Mouse (Mus musculus) regulatory T cell (primary cell): ENCODE data around the gene Ctrc.

Experiments used
- in situ Hi-C: fragments of 300-600 bp; cut with MboI, MseI; formaldehyde crosslinking; loops from one replicate; pipeline ENCODE4 v1.15.1; 2025; ENCODE audit warnings: high pct_unique_total_duplicates

Gene Ctrc

DNA sequence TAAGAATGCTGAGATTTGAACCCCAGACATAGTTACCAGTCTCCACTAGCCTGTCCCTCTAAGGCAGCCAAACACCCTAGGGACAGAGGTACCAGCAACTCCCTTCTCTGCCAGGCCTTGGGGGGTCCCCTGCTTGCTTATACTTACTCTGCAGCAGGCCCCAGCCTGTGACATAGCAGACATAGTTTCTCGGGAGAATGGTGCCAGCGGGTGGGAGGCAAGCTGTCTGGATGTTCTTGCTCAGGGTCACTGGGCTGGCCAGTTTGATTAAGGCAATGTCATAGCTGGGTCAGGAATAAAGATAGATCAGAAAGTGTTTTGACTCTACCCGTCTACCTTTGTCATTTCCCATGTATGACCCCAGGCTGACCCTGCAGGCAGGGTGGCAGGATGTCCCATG, 25.0 kb downstream of the Ctrc start:
- in situ Hi-C loops, result no loop called here

DNA sequence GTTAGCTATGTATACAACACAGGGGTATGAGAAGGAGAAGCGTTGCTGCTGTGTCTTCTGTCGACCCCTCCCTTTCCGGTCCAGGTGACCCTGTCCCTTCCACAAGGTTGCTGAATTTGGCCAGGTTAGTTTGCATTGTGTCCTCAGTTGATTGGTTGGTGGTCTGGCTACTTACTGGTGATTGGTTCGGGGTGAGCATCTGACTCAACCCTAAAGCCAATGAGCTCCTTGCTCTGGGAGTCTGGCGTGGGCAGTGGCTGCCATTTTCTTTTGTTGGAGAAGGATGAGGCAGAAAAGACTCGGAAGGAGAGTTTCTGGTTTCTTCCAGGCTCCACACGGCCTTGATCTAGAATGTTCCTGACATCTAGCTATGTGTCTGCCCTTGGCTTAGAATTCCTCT, 26.8 kb downstream of the Ctrc start:
- in situ Hi-C loops, result no loop called here

DNA sequence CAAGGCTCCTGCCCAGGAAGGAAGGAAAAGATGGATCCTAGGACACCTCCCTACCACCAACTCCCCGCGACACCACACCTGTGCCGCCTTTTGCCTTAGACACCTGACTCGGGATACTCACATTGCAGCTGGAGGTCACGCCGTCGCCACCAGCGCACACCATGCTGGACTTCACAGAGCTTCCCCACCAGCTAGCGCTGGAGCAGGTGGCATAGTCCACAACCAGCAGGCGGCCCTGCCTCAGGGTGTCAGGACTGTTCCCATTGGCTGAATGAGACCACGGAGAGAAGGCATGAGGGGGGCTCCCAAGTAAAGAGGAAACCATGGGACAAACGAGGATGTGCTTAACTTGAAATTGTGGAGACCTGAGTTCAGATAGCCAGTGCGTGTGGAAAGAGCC, 27.3 kb downstream of the Ctrc start:
- in situ Hi-C loops, result no loop called here

DNA sequence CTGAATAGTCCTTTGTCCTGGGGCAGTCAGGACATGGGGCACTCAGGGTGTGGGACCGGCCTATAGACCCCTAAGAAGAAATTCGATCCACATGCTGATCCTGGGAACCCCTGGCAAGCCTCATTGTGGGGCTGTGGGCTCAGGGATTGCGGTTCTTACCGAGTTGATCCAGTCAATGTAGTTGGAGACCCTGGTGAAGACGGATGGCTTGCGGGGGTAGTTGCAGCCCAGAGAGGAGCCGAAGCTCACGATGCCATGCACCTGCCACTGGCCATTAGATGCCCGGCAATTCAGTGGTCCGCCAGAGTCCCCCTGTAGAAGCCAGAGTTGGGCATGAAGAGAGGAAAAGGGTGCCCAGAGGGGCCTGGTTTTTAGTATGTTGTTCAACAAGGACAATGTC, 28.5 kb downstream of the Ctrc start:
- in situ Hi-C loops, result no loop called here

DNA sequence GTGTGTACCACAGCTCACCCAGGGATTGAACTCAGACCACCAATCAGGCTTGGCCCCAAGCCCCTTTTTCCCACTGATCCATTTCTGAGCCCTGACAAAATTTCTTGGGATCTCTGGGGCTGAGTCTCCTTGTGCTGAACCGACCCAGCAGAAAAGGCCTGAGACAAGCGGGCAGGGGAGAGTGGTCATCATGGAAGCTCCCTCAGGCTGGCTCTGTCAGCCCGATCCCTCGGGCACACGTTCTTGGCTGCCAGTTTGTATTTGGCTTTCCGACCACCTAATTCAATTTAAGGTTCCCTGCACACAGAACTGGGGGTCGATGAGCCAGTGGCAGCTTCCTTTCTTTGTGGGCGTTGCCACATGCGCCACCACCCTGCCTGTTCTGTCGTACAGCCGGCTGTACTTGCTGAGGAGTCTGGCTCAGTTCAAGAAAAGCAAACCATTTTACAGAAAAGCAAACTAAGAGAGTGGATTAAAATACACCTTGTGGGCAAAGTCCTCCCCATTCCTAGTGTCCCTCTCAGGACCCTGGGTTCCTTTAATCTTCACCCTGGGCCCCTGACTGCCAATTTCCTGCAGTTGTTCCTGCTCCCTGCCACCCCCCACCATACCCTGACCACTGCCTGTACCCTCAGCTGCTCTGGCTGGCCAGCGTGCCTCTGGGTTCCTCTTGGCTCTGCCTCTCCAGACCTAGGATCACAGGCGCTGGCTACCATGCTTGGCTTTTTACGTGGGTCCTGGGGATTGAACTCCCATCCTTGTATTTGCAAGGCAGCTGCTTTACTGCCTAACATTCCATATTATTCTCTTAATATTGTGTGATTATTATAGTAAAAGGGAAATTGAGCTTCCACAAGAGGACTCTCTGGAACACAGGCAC, 29.1 kb downstream of the Ctrc start:
- in situ Hi-C loops, result no loop called here

DNA sequence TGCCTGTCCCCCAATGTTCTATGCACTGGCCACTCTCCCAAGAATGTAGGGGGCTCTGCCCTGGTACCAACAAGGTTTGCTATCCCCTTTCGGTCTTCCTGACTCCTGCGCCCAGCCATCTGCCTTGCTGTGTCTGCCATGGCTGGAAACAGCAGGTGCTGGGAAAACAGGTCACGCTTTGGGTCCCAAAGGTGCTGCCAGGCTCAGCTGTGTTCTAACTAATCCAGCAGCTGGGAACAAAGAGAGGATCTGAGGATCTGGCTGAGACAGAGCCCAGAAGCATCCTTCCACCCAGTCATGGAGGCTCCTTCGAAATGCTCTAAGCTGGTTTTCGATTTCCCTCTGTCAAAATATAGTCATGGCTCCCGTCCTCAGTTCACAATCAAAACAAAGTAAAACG, 29.9 kb downstream of the Ctrc start:
- in situ Hi-C loops, result no loop called here

DNA sequence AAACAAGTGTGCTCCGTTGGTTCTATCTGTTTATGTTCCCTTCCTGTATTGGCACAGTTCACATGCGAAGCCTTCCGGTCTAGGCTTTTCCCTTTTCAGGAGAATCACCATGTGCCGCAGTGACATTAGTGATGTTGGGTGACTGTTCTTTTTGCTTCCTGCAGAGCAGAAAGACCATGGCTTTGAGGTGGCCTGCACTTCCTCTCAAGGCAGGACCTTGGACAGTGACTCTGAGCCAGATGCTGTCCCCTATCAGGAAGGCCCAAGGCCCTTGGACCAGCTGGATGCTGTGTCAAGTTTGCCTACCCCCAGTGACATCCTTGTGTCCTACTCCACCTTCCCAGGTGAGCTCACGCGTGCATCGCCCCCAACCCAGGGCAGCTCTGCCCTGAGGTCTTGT, 34.8 kb downstream of the Ctrc start:
- in situ Hi-C loops, result no loop called here

DNA sequence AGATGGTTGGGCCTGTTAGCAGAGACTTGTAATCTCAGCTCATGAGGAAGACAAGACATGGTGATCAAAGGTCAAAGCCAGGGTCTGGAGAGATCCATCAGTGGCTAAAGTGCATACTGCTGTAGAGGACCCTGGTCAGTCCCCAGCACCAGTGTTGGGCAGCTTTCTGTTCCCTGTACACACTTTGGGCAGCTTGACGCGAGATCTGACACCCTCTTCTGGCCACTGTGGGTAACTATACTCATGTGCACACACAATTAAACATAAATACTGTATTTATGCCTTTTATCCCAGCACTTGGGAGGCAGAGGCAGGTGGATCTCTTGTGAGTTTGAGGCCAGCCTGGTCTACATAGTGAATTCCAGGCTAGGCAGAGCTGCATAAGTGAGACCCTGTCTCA, 35.2 kb downstream of the Ctrc start:
- in situ Hi-C loops, result no loop called here

DNA sequence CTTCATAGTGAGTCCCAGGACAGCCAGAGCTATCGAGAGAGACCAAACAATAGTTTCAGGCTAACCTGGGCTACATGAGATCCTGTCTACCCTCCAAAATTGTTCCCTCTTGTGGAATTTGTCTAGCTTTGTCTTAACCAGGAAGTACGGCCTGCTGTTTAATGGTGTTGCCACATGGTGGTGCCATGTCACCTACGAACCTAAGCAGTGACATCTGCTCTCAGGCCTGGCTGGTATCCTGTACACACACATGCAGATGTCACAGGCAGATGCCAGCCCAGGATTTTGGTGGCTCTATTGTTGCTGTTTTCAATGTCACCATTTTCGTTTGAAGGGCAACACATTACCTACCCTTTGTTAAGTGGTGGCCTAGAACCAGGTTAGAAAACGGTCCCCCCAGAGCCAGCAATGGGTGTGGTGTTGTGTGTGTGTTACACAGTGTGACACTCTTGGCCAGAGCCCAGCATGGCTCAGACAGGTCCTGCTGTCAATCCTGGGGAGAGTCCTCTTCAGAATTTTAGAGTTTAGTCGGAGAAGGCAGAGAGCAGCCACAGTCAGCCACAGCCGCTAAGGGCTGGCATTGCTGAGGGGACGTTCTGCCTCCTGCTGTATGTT, 36.2 kb downstream of the Ctrc start:
- in situ Hi-C loops, result no loop called here

DNA sequence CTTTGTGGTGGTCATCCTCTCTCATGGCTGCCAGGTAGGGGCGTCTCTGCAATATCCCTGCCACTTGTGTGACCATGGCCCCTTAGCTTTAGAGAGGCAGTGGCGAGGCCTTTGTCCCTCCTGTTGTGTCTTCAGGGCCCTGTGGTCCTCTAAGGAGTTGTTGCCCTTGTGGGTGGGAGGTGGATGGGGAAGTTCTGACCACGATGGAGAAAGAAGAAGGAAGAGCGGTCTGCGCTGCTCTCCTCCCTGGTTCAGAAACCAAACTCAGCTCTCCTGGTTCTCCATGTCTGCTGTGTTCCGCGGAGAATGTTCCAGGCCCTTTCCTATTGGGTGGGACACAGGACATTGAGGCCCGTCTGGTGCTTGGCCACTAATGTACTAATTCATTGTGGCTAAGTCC, 40.3 kb downstream of the Ctrc start:
- in situ Hi-C loops, result no loop called here

DNA sequence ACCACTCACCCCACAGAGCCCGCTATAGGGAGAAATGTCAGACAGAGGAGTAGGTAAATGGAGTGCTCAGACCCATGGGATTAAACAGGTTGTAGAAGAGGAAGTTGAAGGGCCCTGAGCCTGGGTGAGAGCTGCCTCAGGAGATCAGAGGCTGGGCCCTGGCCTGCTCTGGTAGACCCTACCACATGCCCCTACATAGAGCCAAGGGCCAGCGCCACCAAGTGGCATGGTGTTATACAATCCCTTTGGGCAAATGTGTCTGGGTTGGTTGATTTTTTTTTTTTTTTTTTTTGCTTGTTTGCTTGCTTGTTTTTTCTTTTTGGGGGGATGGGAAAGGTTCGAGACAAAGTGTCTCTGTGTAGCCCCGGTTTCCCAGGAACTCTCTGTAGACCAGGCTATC, 42.1 kb downstream of the Ctrc start:
- in situ Hi-C loops, result no loop called here

DNA sequence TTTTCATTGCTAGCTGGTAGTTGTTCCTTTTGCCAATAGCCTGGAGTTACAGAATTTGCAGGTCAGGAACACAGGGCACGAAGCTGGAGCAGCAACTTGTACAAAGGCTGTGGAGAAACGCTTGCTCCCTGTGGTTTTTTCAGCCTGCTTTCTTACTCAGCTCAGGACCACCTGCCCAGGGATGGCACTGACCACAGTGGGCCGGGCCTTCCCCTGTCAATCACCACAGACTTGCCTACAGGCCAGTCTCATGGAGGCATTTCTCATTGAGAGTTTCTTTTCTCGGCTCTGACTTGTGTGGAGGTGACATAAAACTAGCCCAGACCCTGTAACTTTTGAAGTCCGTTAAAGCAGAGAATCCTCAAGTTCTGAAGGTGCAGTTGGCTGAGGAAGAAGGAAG, 48.6 kb downstream of the Ctrc start:
- in situ Hi-C loops, result loop anchor here (10.0 kb wide), 1 partner anchor 73 kb away; the partner anchor contains the start of gene Ddi2

DNA sequence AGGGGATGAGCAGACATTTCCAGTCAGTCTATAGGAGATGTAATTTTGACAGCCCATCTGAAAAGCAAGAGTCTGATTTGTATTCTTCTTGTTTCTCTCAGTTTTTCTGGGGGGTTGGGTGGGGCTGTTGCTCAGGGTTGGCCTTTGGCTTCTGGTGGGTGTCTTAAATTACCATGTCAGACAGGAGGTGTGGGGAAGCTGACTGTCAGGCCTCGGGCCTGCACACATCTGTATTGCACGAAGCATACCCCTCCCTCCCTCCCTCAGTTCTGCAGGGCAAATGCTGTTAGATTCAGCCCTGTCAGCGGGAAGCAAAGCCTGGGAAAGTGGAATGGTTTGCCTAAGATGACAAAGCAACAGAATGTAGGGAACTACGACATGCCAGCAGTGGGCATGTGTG, 49.2 kb downstream of the Ctrc start:
- in situ Hi-C loops, result loop anchor here (10.0 kb wide), 1 partner anchor 72 kb away; the partner anchor contains the start of gene Ddi2

DNA sequence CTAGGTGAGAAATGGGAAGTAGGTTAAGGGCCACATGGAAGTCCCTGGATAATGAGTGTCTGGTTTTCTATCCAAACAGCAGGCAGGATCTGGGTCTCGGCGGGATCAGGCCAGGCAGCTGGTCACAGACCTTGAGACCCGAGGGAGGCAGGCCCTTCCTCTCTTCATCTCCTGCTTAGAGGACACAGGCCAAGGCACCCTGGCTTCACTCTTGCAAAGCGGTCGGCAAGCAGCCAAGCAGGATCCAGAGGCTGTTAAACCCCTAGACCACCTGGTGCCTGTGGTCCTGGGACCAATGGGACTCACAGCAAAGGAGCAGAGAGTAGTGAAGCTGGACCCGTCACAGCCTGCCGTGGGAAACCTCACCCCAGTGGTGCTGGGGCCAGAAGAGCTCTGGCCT, 49.8 kb downstream of the Ctrc start:
- in situ Hi-C loops, result loop anchor here (10.0 kb wide), 1 partner anchor 72 kb away; the partner anchor contains the start of gene Ddi2

DNA sequence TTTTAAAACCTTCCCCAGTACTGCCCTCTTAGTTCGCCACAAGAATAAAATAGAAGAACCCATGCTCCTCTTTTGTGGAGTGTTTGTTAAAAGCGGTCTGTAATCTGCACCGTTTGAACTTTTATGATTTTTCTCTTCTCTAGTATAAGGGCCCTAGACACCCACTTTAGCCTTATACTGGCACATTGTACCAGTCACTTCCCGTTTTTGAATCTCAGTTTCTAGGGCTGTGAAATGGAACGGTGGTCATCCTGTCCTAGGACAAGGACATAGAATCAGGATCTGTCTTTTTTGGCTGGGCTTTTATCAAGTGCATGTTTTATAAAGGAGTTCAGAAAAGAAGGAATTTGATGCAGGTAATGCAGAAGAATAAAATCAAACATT, 52.0 kb downstream of the Ctrc start:
- in situ Hi-C loops, result loop anchor here (10.0 kb wide), 1 partner anchor 69 kb away; the partner anchor contains the start of gene Ddi2

DNA sequence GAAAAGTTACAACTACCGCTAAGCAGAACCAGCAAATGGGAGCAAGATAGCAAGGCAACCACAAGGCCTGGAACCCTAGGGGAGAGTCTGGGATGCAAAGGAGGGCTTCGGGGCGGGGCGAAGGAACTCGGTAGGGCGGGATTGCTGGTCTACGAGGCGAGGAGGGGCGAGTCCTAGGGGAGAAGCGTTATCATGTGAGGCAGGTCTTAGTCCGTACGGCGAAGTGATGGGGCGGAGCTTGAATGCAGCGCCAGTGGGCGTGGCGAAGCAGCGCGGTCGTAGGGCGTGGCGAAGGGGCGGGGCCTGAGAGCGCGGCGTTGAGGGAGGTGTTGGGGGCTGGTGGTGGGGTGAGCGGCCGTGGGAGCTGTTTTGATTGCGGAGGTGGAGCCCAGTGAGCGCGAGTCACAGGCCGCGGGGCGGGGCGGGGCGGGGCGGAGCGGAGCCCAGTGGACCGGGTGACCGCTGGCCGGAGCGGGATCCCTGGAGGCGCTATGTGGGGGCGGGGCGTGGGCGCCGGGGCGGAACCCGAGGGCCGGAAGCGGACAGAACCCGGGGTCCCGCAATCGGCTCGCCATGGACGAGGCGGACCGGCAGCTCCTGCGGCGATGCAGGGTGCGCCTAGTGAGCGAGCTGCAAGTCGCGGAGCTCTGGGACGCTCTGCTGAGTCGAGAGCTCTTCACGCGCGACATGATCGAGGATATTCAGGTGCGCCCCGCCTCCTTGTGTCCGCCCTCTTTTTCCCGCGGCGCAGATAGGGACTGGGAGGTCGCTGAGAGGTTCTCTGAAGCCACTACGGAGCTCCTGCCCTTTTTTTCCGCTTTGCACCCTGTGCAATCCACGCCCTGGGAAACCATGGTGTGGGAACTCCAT, 52.6 kb downstream of the Ctrc start, which contains the start of gene Casp9:
Casp9 (plus strand) TSS at position 331 of the 870 bp plus-strand sequence.
- in situ Hi-C loops, result loop anchor here (10.0 kb wide), 1 partner anchor 69 kb away; the partner anchor contains the start of gene Ddi2

DNA sequence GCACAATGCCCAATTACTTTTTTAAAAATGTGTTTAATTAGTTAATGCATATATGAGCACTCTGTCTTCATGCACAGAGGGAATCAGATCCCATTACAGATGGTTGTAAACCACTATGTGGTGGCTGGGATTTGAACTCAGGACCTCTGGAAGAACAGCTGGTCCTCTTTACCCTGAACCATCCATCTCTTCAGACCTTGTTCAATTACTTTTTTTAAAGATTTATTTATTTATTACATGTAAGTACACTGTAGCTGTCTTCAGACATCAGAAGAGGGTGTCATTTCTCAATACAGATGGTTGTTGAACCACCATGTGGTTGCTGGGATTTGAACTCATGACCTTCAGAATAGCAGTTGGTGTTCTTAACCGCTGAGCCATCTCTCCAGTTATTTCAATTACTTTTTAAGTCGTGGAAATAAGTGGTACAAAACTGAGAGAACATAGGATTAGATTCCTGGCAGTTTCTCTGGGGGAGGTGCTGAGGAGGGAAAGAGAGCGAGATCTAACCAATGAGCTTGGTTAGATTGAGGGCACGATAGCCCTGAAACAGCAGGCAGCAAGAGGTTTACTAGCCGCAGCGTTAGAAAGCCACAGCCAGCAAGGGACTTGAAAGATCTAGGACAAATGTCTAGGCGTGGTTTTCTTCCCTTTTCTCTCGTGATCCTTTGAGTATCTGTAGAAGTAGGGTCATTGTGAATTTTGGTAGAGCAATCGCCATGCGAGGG, 53.4 kb downstream of the Ctrc start:
- in situ Hi-C loops, result loop anchor here (10.0 kb wide), 1 partner anchor 68 kb away; the partner anchor contains the start of gene Ddi2

DNA sequence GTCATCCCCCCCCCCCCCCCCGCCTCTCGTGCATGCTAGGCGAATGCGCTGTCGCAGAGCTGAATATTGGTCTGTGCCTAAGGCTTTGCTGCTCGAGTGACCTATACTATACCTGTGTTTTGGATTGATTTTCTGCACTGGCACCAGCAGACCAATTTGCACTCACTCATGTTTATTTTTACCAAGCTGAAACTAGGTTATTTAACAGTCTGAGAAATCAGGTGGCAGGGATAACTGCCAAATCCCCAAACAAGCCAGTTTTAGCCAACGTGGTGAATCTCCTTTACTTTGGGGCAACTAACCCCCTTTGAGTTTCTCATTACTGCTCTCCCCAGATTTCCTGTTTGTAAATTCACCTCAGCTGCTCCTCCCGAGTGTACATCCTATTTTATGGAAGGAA, 54.2 kb downstream of the Ctrc start:
- in situ Hi-C loops, result loop anchor here (10.0 kb wide), 1 partner anchor 67 kb away; the partner anchor contains the start of gene Ddi2

DNA sequence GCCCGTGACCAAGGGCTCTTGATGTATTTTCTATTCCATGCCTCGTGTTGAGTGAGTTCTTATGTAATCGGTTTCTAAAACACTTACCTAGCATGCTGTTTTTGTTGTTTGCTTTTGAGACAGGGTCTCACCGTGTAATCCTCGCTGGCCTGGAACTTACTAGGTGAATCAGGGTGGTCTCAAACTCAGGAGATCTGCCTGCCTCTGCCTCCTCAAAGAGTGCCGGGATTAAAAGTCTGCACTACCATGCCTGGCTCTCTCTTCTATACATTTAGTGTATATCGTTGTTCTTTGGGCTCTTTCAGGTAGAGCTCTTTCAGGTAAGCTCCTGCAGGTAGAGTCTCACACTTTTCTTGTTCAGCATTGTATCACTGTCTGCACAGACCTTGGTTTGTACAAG, 54.7 kb downstream of the Ctrc start:
- in situ Hi-C loops, result loop anchor here (10.0 kb wide), 1 partner anchor 67 kb away; the partner anchor contains the start of gene Ddi2

DNA sequence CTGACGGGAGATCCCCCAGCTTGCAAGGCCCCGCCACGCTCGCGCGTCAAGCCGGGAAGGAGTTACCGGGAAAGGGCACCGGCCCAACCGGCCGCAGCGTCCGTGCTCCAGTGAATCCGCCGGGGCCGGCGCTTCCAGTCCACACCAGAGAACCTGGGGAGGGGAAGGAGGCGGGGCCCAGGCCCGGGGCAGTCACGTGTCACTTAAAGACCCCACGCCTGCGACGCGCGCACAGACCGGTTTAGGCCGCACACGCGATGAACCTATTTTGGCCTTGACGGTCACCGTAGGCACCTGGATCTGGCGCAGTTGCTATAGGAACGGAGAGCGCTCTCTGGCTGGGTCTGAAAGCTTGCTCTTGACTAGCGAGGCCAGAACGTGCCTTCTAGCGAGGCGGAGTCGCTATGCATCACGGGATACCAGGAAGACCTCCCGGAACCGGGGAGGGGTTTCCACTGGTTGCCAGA, 55.6 kb downstream of the Ctrc start, which contains the start of gene Dnajc16:
Dnajc16 (minus strand) TSS at position 408 of the 467 bp plus-strand sequence.
- in situ Hi-C loops, result loop anchor here (10.0 kb wide), 1 partner anchor 66 kb away; the partner anchor contains the start of gene Ddi2
